Mouse (Mus musculus) ES-Bruce4 (cell line): Measurements from ENCODE around the gene 9930022D16Rik. TPM values are rescaled to one million over a fixed set of nuclear protein-coding genes. Genes with fewer than 3 reads are reported as not detected.
A peak's percentile ranks its signal among the peaks of the same experiment; 100 is the strongest.

ENCODE experiments used
- H3K27ac ChIP-seq: 2 replicates; pipeline ENCODE4 v1.5.1; 2012; ENCODE audit warnings: low read length, inconsistent platforms; ENCODE audit not compliant: insufficient read depth
- H3K27me3 ChIP-seq: 2 replicates; pipeline ENCODE4 v1.6.1; 2012; ENCODE audit warnings: mild to moderate bottlenecking, low read length, inconsistent platforms; ENCODE audit not compliant: control insufficient read depth, poor library complexity, insufficient read depth, severe bottlenecking
- H3K36me3 ChIP-seq: 2 replicates; pipeline ENCODE4 v1.6.1; 2012; ENCODE audit warnings: inconsistent platforms, mild to moderate bottlenecking, low read length, moderate library complexity; ENCODE audit not compliant: control insufficient read depth, poor library complexity, insufficient read depth, severe bottlenecking
- H3K4me1 ChIP-seq: one replicate; pipeline ENCODE4 v1.8.1; 2011; ENCODE audit warnings: low read length; ENCODE audit not compliant: control insufficient read depth, insufficient read depth
- H3K4me3 ChIP-seq: 2 replicates; pipeline ENCODE4 v1.5.1; 2011; ENCODE audit warnings: low read depth, mild to moderate bottlenecking, low read length
- H3K9ac ChIP-seq: 2 replicates; pipeline ENCODE4 v1.6.1; 2012; ENCODE audit warnings: low read depth, mild to moderate bottlenecking, inconsistent platforms; ENCODE audit not compliant: poor library complexity, severe bottlenecking
- H3K9me3 ChIP-seq: replicated peaks from 2 replicates; pipeline ENCODE4 v1.6.1; 2012; ENCODE audit warnings: mild to moderate bottlenecking, low read length, inconsistent platforms; ENCODE audit not compliant: control insufficient read depth, poor library complexity, insufficient read depth, severe bottlenecking
- CTCF ChIP-seq: IDR thresholded peaks from one replicate; pipeline ENCODE4 v1.8.1; 2011; ENCODE audit warnings: low read depth, low read length
- EP300 ChIP-seq: IDR thresholded peaks from 2 replicates; pipeline ENCODE4 v1.6.1; 2011; ENCODE audit warnings: low read depth, low read length; ENCODE audit not compliant: insufficient read depth
- POLR2A ChIP-seq: IDR thresholded peaks from one replicate; pipeline ENCODE4 v1.8.1; 2011; ENCODE audit warnings: low read length; ENCODE audit not compliant: insufficient read depth
- polyA plus RNA-seq: library from polyadenylated mRNA; stranded (reverse); fragments of >200 nt; gene quantifications from 2 replicates; pipeline ENCODE4 v1.2.4, GENCODE M21; 2011; ENCODE audit warnings: low read depth; ENCODE audit not compliant: missing spikeins, insufficient read depth, insufficient read length

9930022D16Rik gene
- polyA plus RNA-seq, result not detected in 2 replicates

GRCm38 (mm10) chr11:109413617-109414016 is at the start of gene 9930022D16Rik:
9930022D16Rik (plus strand) TSS chr11:109413917.
- no peak for TF ChIP-seq POLR2A
- no peak for TF ChIP-seq CTCF
- no peak for TF ChIP-seq EP300
- Histone ChIP-seq H3K36me3 (no peaks in the 10 kb centered on the region), H3K27me3 (no peaks in the 10 kb centered on the region), H3K27ac (no peak within 1 kb of the TSS), H3K4me3 (no peak within 1 kb of the TSS), H3K9ac (no peak within 1 kb of the TSS), H3K4me1 (peaks cover 1% of the 10 kb centered on the region), H3K9me3 (no peaks in the 10 kb centered on the region)

- no peak overlapping the region for H3K9ac ChIP-seq
- H3K9me3 ChIP-seq, result no peaks in the 10 kb centered on the region
- TF ChIP-seq EP300, result no peak
- no peak for TF ChIP-seq POLR2A
- TF ChIP-seq CTCF, result no peak
- 0 out of 2 replicates have a peak overlapping the region, but pooled peaks have one; percentile 31 for H3K4me3 ChIP-seq
- H3K36me3 ChIP-seq, result peaks cover 29% of the 10 kb centered on the region
- H3K27ac ChIP-seq, result no peak overlapping the region
- peaks cover 4% of the 10 kb centered on the region for H3K4me1 ChIP-seq
- H3K27me3 ChIP-seq, result no peaks in the 10 kb centered on the region
Measured at GRCm38 (mm10) chr11:109364337-109364736, 49.4 kb upstream of the 9930022D16Rik start.

GRCm38 (mm10) chr11:109364881-109365280 is 48.8 kb upstream of the 9930022D16Rik start:
- H3K27me3 ChIP-seq, result no peaks in the 10 kb centered on the region
- no peak overlapping the region for H3K4me3 ChIP-seq
- H3K9me3 ChIP-seq, result no peaks in the 10 kb centered on the region
- H3K4me1 ChIP-seq, result peaks cover 4% of the 10 kb centered on the region
- H3K9ac ChIP-seq, result no peak overlapping the region
- no peak overlapping the region for H3K27ac ChIP-seq
- H3K36me3 ChIP-seq, result peaks cover 29% of the 10 kb centered on the region
- TF ChIP-seq POLR2A (no peak), EP300 (no peak), CTCF (no peak)

GRCm38 (mm10) chr11:109365818-109366217 is 47.9 kb upstream of the 9930022D16Rik start:
- H3K9ac ChIP-seq, result no peak overlapping the region
- H3K27me3 ChIP-seq, result no peaks in the 10 kb centered on the region
- H3K4me1 ChIP-seq, result peaks cover 2% of the 10 kb centered on the region
- TF ChIP-seq POLR2A, result no peak
- TF ChIP-seq CTCF, result no peak
- no peak for TF ChIP-seq EP300
- no peak overlapping the region for H3K27ac ChIP-seq
- H3K9me3 ChIP-seq, result no peaks in the 10 kb centered on the region
- H3K4me3 ChIP-seq, result no peak overlapping the region
- peaks cover 33% of the 10 kb centered on the region for H3K36me3 ChIP-seq

- no peaks in the 10 kb centered on the region for H3K27me3 ChIP-seq
Measured at GRCm38 (mm10) chr11:109366802-109367579, 46.7 kb upstream of the 9930022D16Rik start.

GRCm38 (mm10) chr11:109369026-109369637 is 44.6 kb upstream of the 9930022D16Rik start:
- H3K27ac ChIP-seq, result no peak overlapping the region
- no peaks in the 10 kb centered on the region for H3K9me3 ChIP-seq
- H3K9ac ChIP-seq, result no peak overlapping the region
- peaks cover 2% of the 10 kb centered on the region for H3K4me1 ChIP-seq
- no peak overlapping the region for H3K4me3 ChIP-seq
- TF ChIP-seq CTCF (no peak), POLR2A (no peak), EP300 (no peak)
- H3K36me3 ChIP-seq, result peaks cover 38% of the 10 kb centered on the region
- no peaks in the 10 kb centered on the region for H3K27me3 ChIP-seq

More at GRCm38 (mm10) chr11:109366802-109367579, 46.7 kb upstream of the 9930022D16Rik start:
- Histone ChIP-seq H3K36me3 (peaks cover 38% of the 10 kb centered on the region), H3K4me1 (peaks cover 2% of the 10 kb centered on the region), H3K4me3 (no peak overlapping the region), H3K27ac (no peak overlapping the region), H3K9me3 (no peaks in the 10 kb centered on the region), H3K9ac (no peak overlapping the region)
- no peak for TF ChIP-seq CTCF
- TF ChIP-seq EP300, result no peak
- TF ChIP-seq POLR2A, result no peak
